Mouse (Mus musculus): ENCODE measurements around the gene Oxgr1. TPM values are rescaled to one million over a fixed set of nuclear protein-coding genes. Genes with fewer than 3 reads are reported as not detected.
A peak's percentile ranks its signal among the peaks of the same experiment; 100 is the strongest.

Oxgr1 gene
- total and polyA plus RNA-seq, 2 experiments from 2014 or later = 0.07 to 0.24 TPM

DNA sequence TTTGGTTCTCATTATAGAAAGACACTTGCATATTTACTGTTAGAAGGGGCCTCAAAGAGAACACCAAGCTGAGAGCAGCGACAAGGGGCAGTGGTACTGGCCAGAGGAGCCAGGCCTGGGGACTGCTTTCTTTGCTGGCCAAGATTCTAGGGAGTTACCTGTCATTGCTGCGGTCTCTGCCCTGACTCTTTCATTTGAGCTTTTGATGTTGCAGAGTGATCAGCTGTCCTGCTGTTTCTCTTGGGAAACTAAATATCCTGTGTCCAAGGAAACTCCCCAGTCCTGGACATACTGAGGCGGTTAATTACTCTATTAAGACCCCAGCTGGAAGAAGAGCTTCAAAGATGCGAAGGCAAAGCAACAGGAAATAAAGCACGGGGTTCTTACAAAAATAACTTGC, 60.9 kb downstream of the Oxgr1 start:
- no peak overlapping the region for H3K27ac ChIP-seq (ENCODE audit: low read depth, low read length)
- ATAC-seq = no peak

DNA sequence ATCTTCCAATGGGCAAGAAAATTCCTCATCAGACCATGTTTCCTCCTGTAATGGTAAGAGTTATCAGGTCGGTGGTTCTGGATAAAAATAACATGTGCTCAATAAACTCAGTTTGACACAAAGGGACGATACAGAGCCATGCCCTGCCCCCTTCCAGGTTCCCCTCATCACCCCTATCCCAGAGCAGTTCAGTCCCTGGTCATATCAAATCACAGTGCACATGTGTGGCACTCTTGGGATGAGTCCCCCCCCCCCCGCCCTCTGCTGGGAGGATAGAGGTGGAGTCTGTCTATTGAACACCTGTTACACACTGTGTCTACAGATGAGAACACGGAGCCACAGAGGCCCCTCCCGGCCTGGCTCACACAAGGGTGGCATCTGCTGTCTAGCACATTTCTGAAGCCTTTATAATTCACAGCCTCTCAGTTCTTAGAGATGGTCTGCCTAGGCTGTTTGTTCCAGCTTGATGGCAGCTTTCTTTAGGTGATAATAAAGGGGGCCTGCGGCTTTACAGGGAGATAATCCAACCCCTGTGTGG, 61.5 kb downstream of the Oxgr1 start:
- WGBS = 37% methylated on average over 6 of the region's 6 CpGs
- H3K4me3 ChIP-seq (ENCODE audit: low read depth, low read length) = no peak overlapping the region
- no peaks in the 10 kb centered on the region for H3K9me3 ChIP-seq (ENCODE audit: low read length)
- H3K36me3 ChIP-seq (ENCODE audit: insufficient read depth) = no peaks in the 10 kb centered on the region
- no peak for TF ChIP-seq CTCF (IDR thresholded peaks at IDR 0.05; ENCODE audit: low read depth)
- no peak overlapping the region for H3K27ac ChIP-seq (ENCODE audit: low read depth, low read length)
- no peaks in the 10 kb centered on the region for H3K27me3 ChIP-seq (ENCODE audit: insufficient read depth, low read length)
- H3K4me1 ChIP-seq (ENCODE audit: insufficient read depth) = no peaks in the 10 kb centered on the region
- H3K9ac ChIP-seq = no peak overlapping the region
- ATAC-seq (peak; percentile 89), DNase-seq (peak; percentile 49)
- no peak overlapping the region for H3K4me2 ChIP-seq (ENCODE audit: low read depth)

More for the DNA sequence above, 60.9 kb downstream of the Oxgr1 start:
- Histone ChIP-seq H3K36me3 (ENCODE audit: insufficient read depth) (no peaks in the 10 kb centered on the region), H3K4me3 (ENCODE audit: low read depth, low read length) (no peak overlapping the region), H3K4me1 (ENCODE audit: insufficient read depth) (no peaks in the 10 kb centered on the region), H3K9ac (no peak overlapping the region), H3K9me3 (ENCODE audit: low read length) (no peaks in the 10 kb centered on the region), H3K27me3 (ENCODE audit: insufficient read depth, low read length) (no peaks in the 10 kb centered on the region), H3K4me2 (ENCODE audit: low read depth) (no peak overlapping the region)
- WGBS = 21% methylated on average over 5 of the region's 5 CpGs
- DNase-seq = no peak
- no peak for TF ChIP-seq CTCF (IDR thresholded peaks at IDR 0.05; ENCODE audit: low read depth)

Other genes starting within 250 kb of the Oxgr1 start
- gene Mbnl2, start 233.2 kb upstream of the Oxgr1 start, total RNA-seq (2014; rRNA removed) = 38.9 and 58.6 TPM in 2 replicates
- gene Mbnl2, start 233.2 kb upstream of the Oxgr1 start, polyA plus RNA-seq (2015; fragmentation: Nextera tagmentation; extraction: Ambion mirVana) = 17.1 and 23.9 TPM in 2 replicates